Mouse (Mus musculus) lung, adult 2 months (tissue): ENCODE results near the gene Aurkaip1. TPM values are rescaled to one million over a fixed set of nuclear protein-coding genes. Genes with fewer than 3 reads are reported as not detected.

ENCODE experiments used
- DNase-seq: peaks from one replicate; pipeline ENCODE4 v3.0.0; 2022
- H3K4me1 ChIP-seq: fragments of 200-500 bp; 2 replicates; pipeline ENCODE4 v1.6.1; 2011; ENCODE audit warnings: low read length; ENCODE audit not compliant: control insufficient read depth, insufficient read depth
- H3K4me3 ChIP-seq: fragments of 200-500 bp; replicated peaks from 2 replicates; pipeline ENCODE3; 2011; ENCODE audit warnings: low read depth, mild to moderate bottlenecking, control low read depth, low read length; ENCODE audit errors: extremely low read depth
- CTCF ChIP-seq: fragments of 200-500 bp; IDR thresholded peaks from 2 replicates; pipeline ENCODE4 v1.5.1; 2011; ENCODE audit warnings: mild to moderate bottlenecking, low read length, control low read depth; ENCODE audit not compliant: insufficient read depth
- POLR2A ChIP-seq: fragments of 200-500 bp; IDR thresholded peaks from 2 replicates; pipeline ENCODE4 v1.6.1; 2011; ENCODE audit warnings: low read depth, mild to moderate bottlenecking, control low read depth, low read length, borderline replicate concordance; ENCODE audit errors: extremely low read depth
- WGBS: fragments of 180-500 bp; shearing (Covaris S2); methylation state at CpG from one replicate; pipeline ENCODE4 v1.1.7; 2018; 5-methylcytosine and 5-hydroxymethylcytosine counted together
- polyA plus RNA-seq: library from polyadenylated mRNA; depleted of rRNA; stranded (reverse); fragments of >200 nt; gene quantifications from 2 replicates; pipeline ENCODE4 v1.2.3, GENCODE M21; 2012

Gene Aurkaip1
- polyA plus RNA-seq, 1 experiment, result 120 TPM

DNA sequence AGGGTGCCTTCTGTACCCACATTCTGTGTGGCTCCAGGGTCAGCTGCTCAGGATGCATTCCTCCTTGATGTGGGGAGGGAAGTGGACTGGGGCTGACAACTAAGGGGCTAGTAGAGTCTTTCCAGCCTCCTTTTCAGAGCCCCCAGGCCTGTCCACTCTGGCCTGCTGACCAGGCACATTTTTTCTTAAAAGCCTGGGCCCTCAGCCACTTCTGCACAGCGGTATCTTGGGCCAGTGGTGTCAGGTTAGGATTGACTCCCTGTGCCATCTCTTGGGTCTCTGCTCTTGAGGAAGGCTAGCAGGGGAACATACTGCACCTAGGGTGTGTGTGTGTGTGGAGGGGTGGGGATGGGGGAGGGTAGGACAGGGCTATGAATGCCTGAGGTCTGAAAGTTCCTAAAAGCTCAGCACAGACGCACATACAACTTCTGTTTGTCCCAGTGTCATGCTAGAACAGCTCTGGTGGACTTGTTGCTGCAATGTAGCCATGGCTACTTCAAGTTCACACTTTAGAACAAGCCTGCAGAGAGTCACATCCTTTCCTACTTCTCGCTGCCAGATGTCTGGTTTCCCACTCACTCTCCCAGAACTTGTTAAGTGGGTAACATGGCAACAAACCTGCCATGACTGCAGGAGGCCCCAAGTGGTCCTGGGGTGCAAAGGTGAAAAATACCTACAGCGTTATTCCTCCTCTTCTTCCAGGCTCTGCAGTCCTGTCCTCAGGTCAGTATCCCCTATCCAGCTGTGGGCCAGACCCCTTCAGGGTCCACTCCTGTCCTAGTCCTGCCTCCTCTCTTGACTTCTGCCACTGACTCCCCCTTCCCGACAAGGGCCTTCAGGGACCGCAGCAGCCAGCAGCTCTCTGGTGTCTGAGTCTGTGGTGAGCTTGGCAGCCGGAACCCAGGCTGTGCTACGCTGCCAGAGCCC, 9.3 kb downstream of the Aurkaip1 start:
- Histone ChIP-seq H3K4me3 (peak overlapping the region; percentile 93), H3K4me1 (peaks cover 20% of the 10 kb centered on the region; the same call in 1 of the 2 replicates)
- no peak for DNase-seq
- TF ChIP-seq POLR2A (no peak), CTCF (no peak)
- WGBS, result 17% methylated on average over 8 of the region's 8 CpGs

DNA sequence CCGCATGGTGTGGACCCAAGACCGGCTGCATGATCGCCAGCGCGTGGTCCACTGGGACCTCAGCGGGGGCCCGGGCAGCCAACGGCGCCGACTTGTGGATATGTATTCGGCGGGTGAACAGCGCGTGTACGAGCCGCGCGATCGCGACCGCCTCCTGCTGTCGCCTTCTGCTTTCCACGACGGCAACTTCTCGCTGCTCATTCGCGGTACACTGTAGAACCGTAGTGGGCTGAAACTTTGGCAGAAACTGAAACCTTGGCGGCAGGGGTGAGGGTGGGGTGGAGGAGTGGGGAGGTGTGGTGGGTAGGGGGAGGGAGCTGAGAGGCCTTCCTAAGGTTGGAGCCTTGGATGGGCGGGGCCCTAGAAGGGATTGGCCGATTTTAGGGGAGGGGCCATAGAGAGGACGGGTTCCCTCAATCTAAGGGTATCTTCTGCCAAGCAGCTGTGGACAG, 10.0 kb downstream of the Aurkaip1 start:
- 2% methylated on average over 32 of the region's 32 CpGs for WGBS
- peak overlapping the region; percentile 93 for H3K4me3 ChIP-seq
- peaks cover 20% of the 10 kb centered on the region; the same call in 1 of the 2 replicates for H3K4me1 ChIP-seq
- TF ChIP-seq CTCF (0 out of 2 replicates have a peak, but pooled peaks have one; percentile 5), POLR2A (peak; percentile 38; the same call in 1 of the 2 replicates)
- DNase-seq, result peak; percentile 65

DNA sequence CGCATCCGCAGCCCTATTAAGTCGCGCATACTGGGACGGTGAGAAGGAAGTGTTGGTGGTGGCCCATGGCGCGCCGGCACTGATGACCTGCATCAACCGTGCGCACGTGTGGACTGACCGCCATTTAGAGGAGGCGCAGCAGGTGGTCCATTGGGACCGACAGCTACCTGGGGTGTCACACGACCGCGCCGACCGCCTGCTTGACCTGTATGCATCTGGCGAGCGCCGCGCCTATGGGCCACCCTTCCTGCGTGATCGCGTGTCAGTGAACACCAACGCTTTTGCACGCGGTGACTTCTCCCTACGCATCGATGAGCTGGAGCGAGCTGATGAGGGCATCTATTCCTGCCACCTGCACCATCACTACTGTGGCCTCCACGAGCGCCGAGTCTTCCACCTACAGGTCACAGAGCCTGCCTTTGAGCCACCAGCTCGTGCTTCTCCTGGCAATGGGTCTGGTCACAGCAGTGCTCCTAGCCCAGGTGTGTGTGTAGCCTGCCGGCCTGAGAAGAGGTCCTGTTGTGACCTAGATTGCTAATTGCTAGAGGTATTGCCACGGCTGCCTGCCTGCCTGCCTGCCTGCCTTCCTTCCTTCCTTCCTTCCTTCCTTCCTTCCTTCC, 10.7 kb downstream of the Aurkaip1 start:
- peak overlapping the region; percentile 38 for H3K4me3 ChIP-seq
- TF ChIP-seq CTCF, result no peak
- TF ChIP-seq POLR2A, result no peak
- no peak for DNase-seq
- WGBS, result 60% methylated on average over 38 of the region's 38 CpGs
- peaks cover 22% of the 10 kb centered on the region for H3K4me1 ChIP-seq

DNA sequence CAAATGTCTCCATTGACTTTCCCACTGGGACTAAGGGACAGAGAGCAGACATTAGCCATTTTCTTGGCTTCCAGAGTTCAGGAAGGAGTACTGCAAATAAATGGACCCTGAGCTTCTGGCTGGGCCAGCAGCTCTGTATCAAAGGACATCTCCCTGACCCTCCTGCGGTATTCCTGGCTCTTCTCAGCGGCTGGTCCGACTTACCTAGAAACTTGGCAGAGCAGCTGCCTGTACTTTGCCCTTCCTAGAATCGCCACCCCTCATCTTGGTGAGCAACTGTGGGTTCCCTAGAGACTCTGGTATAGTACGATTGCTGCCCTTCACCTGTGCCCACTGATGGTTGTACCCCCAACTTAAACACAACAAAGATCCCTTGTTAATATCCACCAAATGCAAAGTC, 12.2 kb downstream of the Aurkaip1 start:
- 89% methylated on average over 5 of the region's 5 CpGs for whole genome bisulfite sequencing
- TF ChIP-seq CTCF (no peak), POLR2A (no peak)
- Histone ChIP-seq H3K4me3 (no peak overlapping the region), H3K4me1 (peaks cover 21% of the 10 kb centered on the region)
- DNase-seq, result no peak

DNA sequence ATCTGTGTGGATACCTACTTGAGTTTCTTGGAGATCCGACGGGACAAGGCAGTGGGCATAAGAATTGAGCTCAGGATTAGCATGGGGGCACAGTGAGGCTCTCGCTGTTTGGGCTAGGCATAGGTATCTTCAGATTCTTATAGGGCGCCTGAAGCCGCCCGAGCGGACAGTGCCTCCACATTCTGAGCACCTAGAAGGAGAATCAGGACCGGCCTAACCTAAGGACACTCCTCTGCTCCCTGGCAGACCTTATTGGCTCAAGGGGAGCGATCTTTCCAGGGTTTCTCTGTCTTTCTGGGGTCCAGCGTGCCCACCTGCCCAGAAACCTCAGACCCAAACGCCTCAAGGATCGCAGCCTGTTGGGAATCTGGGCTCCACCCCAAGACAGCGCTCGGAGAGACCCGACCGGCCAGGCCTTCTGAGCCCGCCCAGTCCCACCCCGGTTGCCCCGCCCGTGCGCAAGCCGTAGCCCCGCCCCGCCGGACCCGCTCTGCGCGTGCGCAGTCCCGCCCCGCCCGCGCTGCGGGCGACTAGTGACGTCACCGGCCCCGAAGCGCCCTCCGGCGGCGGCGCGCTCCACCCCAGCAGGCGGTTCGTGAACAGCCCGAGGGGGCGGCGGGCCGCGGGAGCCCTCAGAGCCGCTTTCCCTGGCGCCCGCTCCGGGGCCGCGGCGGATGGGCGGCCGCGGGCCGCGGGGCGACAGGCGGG, 16.0 kb downstream of the Aurkaip1 start, which contains the start of gene Dvl1:
Gene Dvl1 (plus strand): TSS at position 532 of the 708 bp plus-strand sequence.
- peak within 1 kb of the TSS; percentile 83 for H3K4me3 ChIP-seq
- peak; percentile 94 for DNase-seq
- TF ChIP-seq CTCF (no peak), POLR2A (peak; percentile 87)
- WGBS, result 3% methylated on average over 62 of the region's 65 CpGs
- peaks cover 19% of the 10 kb centered on the region for H3K4me1 ChIP-seq

DNA sequence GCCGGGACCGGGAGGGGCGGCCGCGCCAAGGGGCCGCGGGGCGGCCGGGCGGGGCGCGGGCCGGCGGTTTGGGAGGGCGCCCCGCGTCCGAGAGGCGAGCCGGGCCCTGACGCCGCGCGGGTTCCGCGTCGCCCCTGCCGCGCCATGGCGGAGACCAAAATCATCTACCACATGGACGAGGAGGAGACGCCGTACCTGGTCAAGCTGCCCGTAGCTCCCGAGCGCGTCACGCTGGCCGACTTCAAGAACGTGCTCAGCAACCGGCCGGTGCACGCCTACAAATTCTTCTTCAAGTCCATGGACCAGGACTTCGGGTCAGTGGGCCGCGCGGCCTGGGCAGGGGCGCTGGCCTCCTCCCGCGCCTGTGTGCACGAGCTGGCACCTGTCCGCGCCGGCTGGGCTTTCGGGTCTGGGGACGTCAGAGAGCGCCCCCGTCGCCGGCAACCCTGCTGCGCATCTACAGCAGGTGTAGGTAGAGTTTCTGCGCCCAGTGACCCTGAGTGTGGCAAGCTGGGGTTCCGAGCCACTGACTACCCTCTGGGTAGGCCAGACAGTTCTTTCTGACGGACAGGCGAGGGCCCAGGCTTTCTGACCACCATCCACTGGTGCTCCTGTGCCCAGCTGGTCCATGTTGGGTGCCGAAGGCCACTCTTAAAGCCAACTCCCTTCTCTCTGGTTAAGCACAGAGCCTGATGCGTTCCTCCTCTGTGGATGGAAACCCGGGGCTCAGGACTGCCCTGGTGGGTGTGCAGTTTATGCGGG, 16.7 kb downstream of the Aurkaip1 start:
- TF ChIP-seq CTCF (no peak), POLR2A (no peak)
- peaks cover 19% of the 10 kb centered on the region for H3K4me1 ChIP-seq
- DNase-seq, result peak; percentile 56
- peak overlapping the region; percentile 83 for H3K4me3 ChIP-seq
- WGBS, result 1% methylated on average over 68 of the region's 69 CpGs

DNA sequence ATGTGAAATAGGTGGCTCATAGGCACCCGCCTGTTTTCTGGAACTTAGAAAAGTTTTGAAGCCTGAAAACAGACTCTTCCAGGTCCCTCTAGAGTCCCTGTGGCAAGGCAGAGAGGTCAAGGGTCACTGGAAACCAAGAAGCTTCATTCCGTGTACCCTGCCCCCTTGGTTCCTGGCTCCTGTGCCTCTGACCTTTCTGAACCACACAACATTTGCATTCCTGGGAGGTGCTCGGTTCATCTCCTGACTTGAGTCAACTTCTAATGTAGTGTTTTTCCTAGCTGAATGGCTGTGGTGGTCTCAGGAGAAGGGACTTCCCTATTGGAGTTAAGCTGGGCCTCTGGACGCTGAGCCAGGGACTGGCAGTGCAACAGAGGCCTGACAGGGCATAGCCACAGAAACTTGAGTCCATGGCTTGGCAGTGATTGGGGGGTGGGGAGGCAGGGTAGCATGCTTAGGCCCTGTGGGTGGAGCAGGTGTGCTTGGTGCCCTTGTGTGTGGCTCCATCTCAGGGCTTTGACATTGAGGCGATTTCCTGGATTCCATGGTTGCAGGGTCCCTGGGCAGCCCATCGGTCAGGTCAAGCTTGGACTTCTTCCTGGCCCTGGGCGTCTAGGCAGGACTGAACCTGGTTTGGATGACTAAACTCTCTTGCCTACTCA, 17.5 kb downstream of the Aurkaip1 start:
- WGBS, result 56% methylated on average over 7 of the region's 7 CpGs
- TF ChIP-seq POLR2A (no peak), CTCF (no peak)
- peak overlapping the region; percentile 3 for H3K4me3 ChIP-seq
- DNase-seq, result no peak
- H3K4me1 ChIP-seq, result peaks cover 19% of the 10 kb centered on the region

DNA sequence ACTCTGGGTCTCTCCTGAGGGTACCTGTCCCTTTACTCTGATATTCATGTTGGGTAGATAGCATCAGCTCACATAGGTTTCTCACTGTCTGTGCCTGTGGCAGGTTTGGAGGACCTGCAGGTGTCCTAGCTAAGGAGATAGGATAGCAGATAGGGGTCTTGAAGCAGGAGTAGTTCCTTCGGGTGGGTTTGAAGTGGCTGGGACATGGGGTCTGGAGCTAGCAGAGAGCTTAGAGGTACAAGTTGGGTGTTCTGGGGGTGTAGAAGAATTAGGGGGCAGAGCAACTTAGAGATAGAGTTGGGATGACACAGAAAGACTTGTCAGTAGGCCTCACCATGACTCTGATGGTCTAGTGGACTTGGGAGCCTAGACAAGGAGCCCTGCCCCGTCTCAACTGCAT, 18.3 kb downstream of the Aurkaip1 start:
- no peak overlapping the region for H3K4me3 ChIP-seq
- DNase-seq, result no peak
- WGBS, result 84% methylated on average over 2 of the region's 2 CpGs
- peaks cover 19% of the 10 kb centered on the region for H3K4me1 ChIP-seq
- no peak for TF ChIP-seq POLR2A
- no peak for TF ChIP-seq CTCF
